Mouse (Mus musculus) intestine, embryonic 15.5 days (tissue): ENCODE measurements at regions not wholly inside any gene's neighbourhood (a gene's known extent, or its start where the extent isn't known, plus 50 kb on each side); places are given as distances from the start of the nearest gene placed in this dataset.

Source experiments
- ATAC-seq: fragments of 200-750 bp; cut with Nextera tagmentation; 2 replicates; pipeline ENCODE4 v1.8.0; 2017; ENCODE audit warnings: moderate TSS enrichment, moderate library complexity
- H3K27ac ChIP-seq: fragments of 300-500 bp; sonication (generic); 2 replicates; pipeline ENCODE4 v1.5.1; 2015; ENCODE audit warnings: mild to moderate bottlenecking, inconsistent platforms
- H3K27me3 ChIP-seq: fragments of 300-500 bp; sonication (generic); replicated peaks from 2 replicates; pipeline ENCODE4 v1.6.1; 2015; ENCODE audit warnings: inconsistent platforms
- H3K36me3 ChIP-seq: fragments of 300-500 bp; sonication (generic); 2 replicates; pipeline ENCODE4 v1.6.1; 2015; ENCODE audit warnings: inconsistent platforms
- H3K4me1 ChIP-seq: fragments of 300-500 bp; sonication (generic); replicated peaks from 2 replicates; pipeline ENCODE4 v1.6.1; 2015; ENCODE audit warnings: inconsistent platforms
- H3K4me2 ChIP-seq: fragments of 300-500 bp; sonication (generic); replicated peaks from 2 replicates; pipeline ENCODE4 v1.6.1; 2015; ENCODE audit warnings: mild to moderate bottlenecking, inconsistent platforms
- H3K4me3 ChIP-seq: fragments of 300-500 bp; sonication (generic); replicated peaks from 2 replicates; pipeline ENCODE4 v1.5.1; 2015; ENCODE audit warnings: inconsistent platforms
- H3K9ac ChIP-seq: fragments of 300-500 bp; sonication (generic); 2 replicates; pipeline ENCODE4 v1.6.1; 2015; ENCODE audit warnings: inconsistent platforms
- H3K9me3 ChIP-seq: fragments of 300-500 bp; sonication (generic); 2 replicates; pipeline ENCODE4 v1.6.1; 2016; ENCODE audit warnings: inconsistent platforms
- WGBS: fragments of 180-500 bp; shearing (Covaris S2); methylation state at CpG from one replicate; pipeline ENCODE4 v1.1.7; 2015; 5-methylcytosine and 5-hydroxymethylcytosine counted together

GRCm38 (mm10) chr17:89592826-89593225 lies 317.4 kb downstream of the Gm10184 start:
- Histone ChIP-seq H3K36me3 (no peaks in the 10 kb centered on the region), H3K4me3 (no peak overlapping the region), H3K27ac (no peak overlapping the region), H3K9me3 (no peaks in the 10 kb centered on the region), H3K4me1 (no peaks in the 10 kb centered on the region), H3K27me3 (no peaks in the 10 kb centered on the region), H3K4me2 (no peak overlapping the region), H3K9ac (no peak overlapping the region)
- no peak for ATAC-seq
- WGBS: 75% methylated on average over 3 of the region's 3 CpGs

- H3K4me3 ChIP-seq: no peak overlapping the region
- no peak for ATAC-seq
Measured at GRCm38 (mm10) chr17:89559506-89559905, 350.7 kb downstream of the Gm10184 start.

GRCm38 (mm10) chr17:89554754-89555153 lies 354.3 kb upstream of the Fshr start:
- no peak overlapping the region for H3K4me2 ChIP-seq
- H3K9ac ChIP-seq: no peak overlapping the region
- H3K36me3 ChIP-seq: no peaks in the 10 kb centered on the region
- no peak for ATAC-seq
- 95% methylated on average over 1 of the region's 1 CpGs for WGBS
- H3K27me3 ChIP-seq: no peaks in the 10 kb centered on the region
- H3K9me3 ChIP-seq: no peaks in the 10 kb centered on the region
- no peak overlapping the region for H3K4me3 ChIP-seq
- H3K4me1 ChIP-seq: no peaks in the 10 kb centered on the region
- no peak overlapping the region for H3K27ac ChIP-seq

More at GRCm38 (mm10) chr17:89559506-89559905, 350.7 kb downstream of the Gm10184 start:
- H3K9ac ChIP-seq: no peak overlapping the region
- H3K27ac ChIP-seq: no peak overlapping the region
- no peaks in the 10 kb centered on the region for H3K4me1 ChIP-seq
- no peaks in the 10 kb centered on the region for H3K27me3 ChIP-seq
- no peaks in the 10 kb centered on the region for H3K36me3 ChIP-seq
- no peak overlapping the region for H3K4me2 ChIP-seq
- no peaks in the 10 kb centered on the region for H3K9me3 ChIP-seq

DNA sequence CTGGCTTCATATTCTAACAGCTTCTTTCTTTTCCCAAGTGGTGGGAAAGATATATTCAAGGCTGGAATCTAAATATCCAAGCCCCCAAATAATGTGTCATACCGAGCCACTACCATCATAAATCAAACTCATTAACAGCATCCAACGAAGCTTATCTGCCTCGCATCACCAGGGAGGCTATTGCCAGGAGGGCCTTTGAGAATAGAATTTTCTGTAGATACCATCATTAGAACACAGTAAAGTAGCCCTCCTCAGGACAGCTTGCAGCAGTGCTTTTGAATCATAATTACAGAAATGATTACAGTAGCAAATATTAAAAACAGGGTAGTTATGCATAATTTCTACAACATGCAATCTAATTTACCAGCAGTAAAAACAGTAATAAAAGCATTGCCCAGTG lies 353.1 kb upstream of the Fshr start:
- no peak for ATAC-seq
- Histone ChIP-seq H3K9me3 (no peaks in the 10 kb centered on the region), H3K9ac (no peak overlapping the region), H3K4me2 (no peak overlapping the region), H3K27me3 (no peaks in the 10 kb centered on the region), H3K4me3 (no peak overlapping the region), H3K27ac (no peak overlapping the region), H3K36me3 (no peaks in the 10 kb centered on the region), H3K4me1 (no peaks in the 10 kb centered on the region)
- WGBS: 38% methylated on average over 3 of the region's 3 CpGs

DNA sequence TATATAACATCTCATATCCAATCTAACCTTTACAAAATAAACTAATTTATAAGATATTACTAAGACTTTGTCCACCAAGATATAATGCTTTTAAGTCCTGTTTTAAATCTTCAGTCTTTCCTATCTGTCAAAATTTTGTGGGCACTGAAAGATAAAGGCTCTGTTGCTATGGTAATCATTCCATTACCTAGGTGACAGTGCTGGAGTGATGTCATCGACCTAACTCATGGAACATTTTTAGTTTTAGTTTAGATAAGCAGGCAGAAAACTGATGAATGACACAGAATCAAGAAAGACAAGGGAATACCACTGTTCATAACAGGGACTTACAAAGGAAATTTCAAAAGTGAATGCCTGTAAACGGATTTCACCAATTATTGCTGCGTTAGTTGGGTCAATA lies 350.3 kb upstream of the Fshr start:
- 74% methylated on average over 3 of the region's 3 CpGs for WGBS
- H3K4me1 ChIP-seq: no peaks in the 10 kb centered on the region
- ATAC-seq: no peak
- no peak overlapping the region for H3K4me3 ChIP-seq
- no peaks in the 10 kb centered on the region for H3K9me3 ChIP-seq
- H3K36me3 ChIP-seq: no peaks in the 10 kb centered on the region
- H3K4me2 ChIP-seq: no peak overlapping the region
- H3K27ac ChIP-seq: no peak overlapping the region
- H3K27me3 ChIP-seq: no peaks in the 10 kb centered on the region
- H3K9ac ChIP-seq: no peak overlapping the region

DNA sequence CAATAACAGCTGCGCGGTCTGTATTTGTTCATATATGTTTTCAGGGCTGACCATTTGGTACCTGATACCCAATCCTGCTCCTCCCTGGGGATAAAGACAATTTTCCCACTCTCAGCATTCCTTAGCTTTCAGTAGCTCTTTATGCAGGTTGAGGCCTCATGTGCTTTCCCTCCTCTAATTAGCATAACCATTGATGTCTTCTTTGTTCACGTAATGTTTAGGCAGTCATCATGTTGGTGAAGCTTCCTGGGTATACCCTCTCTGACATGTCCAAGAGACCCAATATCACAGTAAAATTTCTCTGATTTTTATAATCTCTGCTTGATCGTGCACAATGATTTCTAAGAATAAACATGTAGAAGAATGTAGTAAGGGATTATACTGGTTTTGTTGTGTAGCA lies 321.4 kb upstream of the Fshr start:
- no peaks in the 10 kb centered on the region for H3K9me3 ChIP-seq
- no peaks in the 10 kb centered on the region for H3K36me3 ChIP-seq
- no peak overlapping the region for H3K9ac ChIP-seq
- WGBS: 87% methylated on average over 4 of the region's 4 CpGs
- no peak overlapping the region for H3K4me3 ChIP-seq
- no peaks in the 10 kb centered on the region for H3K4me1 ChIP-seq
- no peak overlapping the region for H3K4me2 ChIP-seq
- H3K27me3 ChIP-seq: no peaks in the 10 kb centered on the region
- ATAC-seq: no peak
- no peak overlapping the region for H3K27ac ChIP-seq

- H3K9me3 ChIP-seq: no peaks in the 10 kb centered on the region
- 71% methylated on average over 2 of the region's 2 CpGs for WGBS
- no peaks in the 10 kb centered on the region for H3K4me1 ChIP-seq
- H3K36me3 ChIP-seq: no peaks in the 10 kb centered on the region
- H3K27me3 ChIP-seq: no peaks in the 10 kb centered on the region
- H3K4me3 ChIP-seq: no peak overlapping the region
- H3K27ac ChIP-seq: no peak overlapping the region
- no peak overlapping the region for H3K9ac ChIP-seq
- ATAC-seq: no peak
- no peak overlapping the region for H3K4me2 ChIP-seq
Measured at GRCm38 (mm10) chr17:89519413-89519812, 318.9 kb upstream of the Fshr start.

GRCm38 (mm10) chr17:89505288-89505687 lies 304.8 kb upstream of the Fshr start:
- Histone ChIP-seq H3K4me1 (no peaks in the 10 kb centered on the region), H3K27ac (no peak overlapping the region), H3K9me3 (no peaks in the 10 kb centered on the region), H3K4me3 (no peak overlapping the region), H3K36me3 (no peaks in the 10 kb centered on the region), H3K4me2 (no peak overlapping the region), H3K9ac (no peak overlapping the region), H3K27me3 (no peaks in the 10 kb centered on the region)
- no peak for ATAC-seq
- WGBS: 83% methylated on average over 3 of the region's 3 CpGs

- no peak overlapping the region for H3K4me2 ChIP-seq
- no peaks in the 10 kb centered on the region for H3K27me3 ChIP-seq
- no peak overlapping the region for H3K4me3 ChIP-seq
- H3K4me1 ChIP-seq: no peaks in the 10 kb centered on the region
- H3K9me3 ChIP-seq: no peaks in the 10 kb centered on the region
- no peak overlapping the region for H3K27ac ChIP-seq
- H3K36me3 ChIP-seq: no peaks in the 10 kb centered on the region
- no peak overlapping the region for H3K9ac ChIP-seq
- ATAC-seq: no peak
- WGBS: 82% methylated on average over 2 of the region's 2 CpGs
Measured at GRCm38 (mm10) chr17:89493547-89493946, 293.1 kb upstream of the Fshr start.

DNA sequence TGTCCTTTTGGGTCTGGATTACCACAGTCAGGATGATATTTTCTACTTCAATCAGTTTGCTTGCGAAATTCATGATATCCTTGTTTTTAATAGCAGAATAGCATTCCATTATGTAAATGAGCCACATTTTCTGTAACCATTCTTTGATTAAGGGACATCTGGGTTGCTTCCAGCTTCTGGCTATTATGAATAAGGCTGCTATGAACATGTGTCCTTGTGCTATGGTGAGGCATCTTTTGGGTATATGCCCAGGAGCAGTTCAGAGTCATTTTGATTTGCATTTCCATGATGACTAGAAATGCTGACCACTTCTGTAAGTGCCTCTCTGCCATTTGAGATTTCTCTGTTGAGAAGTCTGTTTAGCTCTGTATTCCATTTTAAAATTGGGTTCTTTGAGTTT lies 266.0 kb upstream of the Fshr start:
- Histone ChIP-seq H3K4me3 (no peak overlapping the region), H3K4me2 (no peak overlapping the region), H3K27ac (no peak overlapping the region), H3K36me3 (no peaks in the 10 kb centered on the region), H3K4me1 (no peaks in the 10 kb centered on the region), H3K9ac (no peak overlapping the region), H3K27me3 (no peaks in the 10 kb centered on the region), H3K9me3 (no peaks in the 10 kb centered on the region)
- WGBS: 83% methylated on average over 1 of the region's 1 CpGs
- ATAC-seq: no peak

DNA sequence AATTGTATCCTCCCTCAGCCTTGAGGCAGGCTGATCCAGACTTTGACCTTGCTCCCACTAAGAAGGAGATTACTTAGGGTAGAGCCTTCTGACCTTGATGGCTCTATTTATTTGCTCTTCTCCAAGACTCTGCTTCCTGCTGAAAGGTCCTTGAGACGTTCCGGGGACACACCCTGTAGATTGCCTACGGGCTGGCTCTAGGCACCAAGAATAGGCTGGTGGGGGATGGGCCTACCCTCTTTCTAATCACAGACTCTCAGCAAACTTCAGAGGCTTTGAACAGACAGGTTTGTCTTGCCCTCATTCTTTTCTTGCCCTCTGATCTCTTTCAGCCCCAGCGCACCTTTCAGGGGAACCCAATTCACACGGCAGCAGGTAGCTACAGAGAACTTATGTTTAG lies 265.4 kb upstream of the Fshr start:
- H3K27me3 ChIP-seq: no peaks in the 10 kb centered on the region
- peak; percentile 69 for ATAC-seq
- H3K27ac ChIP-seq: no peak overlapping the region
- H3K9me3 ChIP-seq: no peaks in the 10 kb centered on the region
- no peak overlapping the region for H3K4me3 ChIP-seq
- H3K4me2 ChIP-seq: no peak overlapping the region
- no peak overlapping the region for H3K9ac ChIP-seq
- WGBS: 68% methylated on average over 5 of the region's 5 CpGs
- no peaks in the 10 kb centered on the region for H3K36me3 ChIP-seq
- H3K4me1 ChIP-seq: no peaks in the 10 kb centered on the region

DNA sequence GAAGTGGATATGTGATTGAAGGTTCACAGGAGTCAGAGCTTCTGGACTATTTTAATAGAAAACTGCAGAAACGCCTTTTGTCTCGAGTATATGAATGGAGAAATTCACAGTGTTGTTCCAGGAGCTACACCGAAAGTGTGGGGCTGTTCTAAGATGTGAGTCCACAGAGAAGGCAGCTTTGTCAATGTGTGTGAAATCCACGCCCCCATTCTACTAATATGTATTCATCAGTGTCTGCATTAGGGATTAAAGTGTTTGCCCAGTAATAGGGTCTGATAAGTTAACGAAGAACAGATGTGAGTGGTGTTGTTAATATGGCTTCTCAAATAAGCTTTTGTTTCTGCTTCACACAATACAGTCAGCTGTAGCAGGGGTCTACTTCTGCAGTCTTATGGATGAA lies 260.0 kb upstream of the Fshr start:
- Histone ChIP-seq H3K27ac (no peak overlapping the region), H3K4me2 (no peak overlapping the region), H3K36me3 (no peaks in the 10 kb centered on the region), H3K9ac (no peak overlapping the region), H3K27me3 (no peaks in the 10 kb centered on the region), H3K4me1 (no peaks in the 10 kb centered on the region), H3K4me3 (no peak overlapping the region), H3K9me3 (no peaks in the 10 kb centered on the region)
- WGBS: 65% methylated on average over 5 of the region's 5 CpGs
- ATAC-seq: no peak

DNA sequence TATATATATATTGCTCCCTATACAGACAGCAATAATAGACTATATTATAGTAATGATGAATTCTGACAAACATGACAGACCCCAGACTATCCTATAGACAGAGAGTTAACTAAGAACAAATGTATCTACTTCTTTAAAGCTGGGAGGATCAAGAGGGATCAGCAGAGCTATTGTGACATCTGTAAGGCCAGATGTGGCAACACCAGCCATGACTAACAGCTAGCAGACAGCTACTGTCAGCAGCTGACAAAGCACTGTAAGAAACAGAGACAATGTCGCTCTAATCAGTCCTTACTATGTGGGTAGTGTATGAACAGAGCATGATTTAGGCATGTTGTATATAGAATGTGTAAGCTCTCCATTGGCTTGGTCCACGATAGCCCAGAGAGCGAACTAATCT lies 253.8 kb upstream of the Fshr start:
- ATAC-seq: no peak

GRCm38 (mm10) chr17:89450724-89451123 lies 250.2 kb upstream of the Fshr start:
- Histone ChIP-seq H3K4me2 (no peak overlapping the region), H3K4me3 (no peak overlapping the region), H3K9me3 (no peaks in the 10 kb centered on the region), H3K4me1 (no peaks in the 10 kb centered on the region), H3K27ac (no peak overlapping the region), H3K36me3 (no peaks in the 10 kb centered on the region), H3K27me3 (no peaks in the 10 kb centered on the region), H3K9ac (no peak overlapping the region)
- 74% methylated on average over 4 of the region's 4 CpGs for WGBS
- ATAC-seq: no peak

More for the DNA sequence above, 253.8 kb upstream of the Fshr start:
- no peak overlapping the region for H3K4me3 ChIP-seq
- no peaks in the 10 kb centered on the region for H3K9me3 ChIP-seq
- no peaks in the 10 kb centered on the region for H3K4me1 ChIP-seq
- WGBS: 90% methylated on average over 3 of the region's 3 CpGs
- H3K9ac ChIP-seq: no peak overlapping the region
- H3K4me2 ChIP-seq: no peak overlapping the region
- no peaks in the 10 kb centered on the region for H3K36me3 ChIP-seq
- H3K27ac ChIP-seq: no peak overlapping the region
- no peaks in the 10 kb centered on the region for H3K27me3 ChIP-seq
